27 mouse cellular contexts compared by ENCODE assay signal in genomic region chr6:98983311-98983838, GRCm38 (mm10).
A peak's percentile ranks its signal among the peaks of the same experiment; 100 is the strongest.
DNase-seq lines count a peak whose midpoint lies in the region; ATAC-seq and TF ChIP-seq lines count a peak whose summit lies in the region.
"Had no signal": no experiment of that assay in that cellular context is flagged by ENCODE, and none has a peak within 500 bp of the region (broad histone marks: within the 10 kb centered on the region; RNA-seq: fewer than 3 reads in every experiment).

No protein-coding gene starts in this region.

- peak; percentile 56 for DNase-seq in heart, adult 11 months
- DNase-seq in liver, postnatal 0 days: no peak
- DNase-seq in left cerebral cortex, adult 18-20 months (ENCODE audit: low spot score in 2 of 2): no peak
- DNase-seq in layer of hippocampus, postnatal 36 days: no peak
- DNase-seq: adrenal gland, adult 2 months; adrenal gland, postnatal 14 days; cerebellum, adult 11 months; cerebellum, adult 2 months; cerebellum, adult 9-11 months; cerebellum, postnatal 25 days; embryo, embryonic 11 days; gastrocnemius, postnatal 25 days; heart, adult 2 months; heart, postnatal 14 days; heart, postnatal 4 days had no signal

- no peak for TF ChIP-seq CTCF in liver, postnatal 0 days (IDR thresholded peaks at IDR 0.05; ENCODE audit: low read depth)

- ATAC-seq in heart, embryonic 11.5 days (replicated peaks; ENCODE audit: insufficient number of reproducible peaks, low FRiP score, low TSS enrichment): no peak
- ATAC-seq in liver, embryonic 12.5 days: peak; percentile 40
- ATAC-seq in liver, postnatal 0 days: no peak
- ATAC-seq in common myeloid progenitor, adult 5-6 weeks (replicated peaks; ENCODE audit: low read depth, poor library complexity, severe bottlenecking): peak; percentile 19; the same call in 1 of the 2 replicates
- ATAC-seq in megakaryocyte progenitor cell, adult 5-6 weeks (replicated peaks; ENCODE audit: poor library complexity): peak; percentile 57
- ATAC-seq: forebrain, embryonic 15.5 days; hindbrain, postnatal 0 days had no signal

- H3K9me3 ChIP-seq in heart, embryonic 11.5 days (replicated peaks; ENCODE audit: control insufficient read depth, low read length): no peaks in the 10 kb centered on the region
- H3K9me3 ChIP-seq in liver, embryonic 12.5 days (replicated peaks): no peaks in the 10 kb centered on the region
- H3K9me3 ChIP-seq in liver, postnatal 0 days (ENCODE audit: low read length): no peaks in the 10 kb centered on the region
- H3K9me3 ChIP-seq: embryonic facial prominence, embryonic 10.5 days; embryonic facial prominence, embryonic 13.5 days; forebrain, embryonic 12.5 days; forebrain, embryonic 15.5 days; heart, embryonic 13.5 days had no signal

- peaks cover 12% of the 10 kb centered on the region for H3K4me1 ChIP-seq in heart, embryonic 11.5 days (ENCODE audit: control insufficient read depth, insufficient read depth, low read length)
- peaks cover 40% of the 10 kb centered on the region for H3K4me1 ChIP-seq in liver, embryonic 12.5 days
- H3K4me1 ChIP-seq in liver, postnatal 0 days (ENCODE audit: insufficient read depth): peaks cover 23% of the 10 kb centered on the region
- H3K4me1 ChIP-seq: embryonic facial prominence, embryonic 10.5 days; forebrain, embryonic 12.5 days; forebrain, embryonic 15.5 days had no signal

- no peak overlapping the region for H3K4me2 ChIP-seq in heart, embryonic 11.5 days
- H3K4me2 ChIP-seq in liver, embryonic 12.5 days: no peak overlapping the region
- H3K4me2 ChIP-seq in liver, postnatal 0 days (ENCODE audit: low read depth, low read length): no peak overlapping the region
- H3K4me2 ChIP-seq: embryonic facial prominence, embryonic 13.5 days; forebrain, embryonic 12.5 days; forebrain, embryonic 15.5 days; heart, embryonic 13.5 days; hindbrain, embryonic 14.5 days had no signal

- no peak overlapping the region for H3K4me3 ChIP-seq in heart, embryonic 11.5 days (ENCODE audit: low read depth, low read length)
- H3K4me3 ChIP-seq in liver, embryonic 12.5 days: no peak overlapping the region
- no peak overlapping the region for H3K4me3 ChIP-seq in liver, postnatal 0 days (ENCODE audit: low read depth, low read length)
- H3K4me3 ChIP-seq: embryonic facial prominence, embryonic 10.5 days; embryonic facial prominence, embryonic 13.5 days; erythroblast, embryonic 14.5 days; forebrain, embryonic 12.5 days; forebrain, embryonic 15.5 days; heart, adult 2 months; heart, embryonic 13.5 days had no signal

- no peaks in the 10 kb centered on the region for H3K36me3 ChIP-seq in heart, embryonic 11.5 days (ENCODE audit: control insufficient read depth, insufficient read depth, low read length)
- no peaks in the 10 kb centered on the region for H3K36me3 ChIP-seq in liver, embryonic 12.5 days
- H3K36me3 ChIP-seq in liver, postnatal 0 days (replicated peaks; ENCODE audit: insufficient read depth, low read length): no peaks in the 10 kb centered on the region
- H3K36me3 ChIP-seq: embryonic facial prominence, embryonic 13.5 days; forebrain, embryonic 12.5 days; forebrain, embryonic 15.5 days had no signal

- no peak for TF ChIP-seq EP300 in liver, postnatal 0 days (IDR thresholded peaks at IDR 0.05; ENCODE audit: low read depth)

- WGBS in heart, embryonic 11.5 days (ENCODE audit: insufficient replicate concordance): 67% methylated on average over 3 of the region's 3 CpGs
- WGBS in liver, embryonic 12.5 days (ENCODE audit: insufficient replicate concordance): 29% methylated on average over 3 of the region's 3 CpGs
- 56% methylated on average over 3 of the region's 3 CpGs for WGBS in liver, postnatal 0 days (ENCODE audit: insufficient replicate concordance)

- H3K9ac ChIP-seq in heart, embryonic 11.5 days (ENCODE audit: low read depth, low read length): no peak overlapping the region
- H3K9ac ChIP-seq in liver, embryonic 12.5 days: no peak overlapping the region
- no peak overlapping the region for H3K9ac ChIP-seq in liver, postnatal 0 days (replicated peaks)
- H3K9ac ChIP-seq: embryonic facial prominence, embryonic 13.5 days; forebrain, embryonic 12.5 days; forebrain, embryonic 15.5 days; heart, embryonic 13.5 days; hindbrain, embryonic 14.5 days had no signal

- no peaks in the 10 kb centered on the region for H3K27me3 ChIP-seq in heart, embryonic 11.5 days (ENCODE audit: control insufficient read depth, insufficient read depth, low read length)
- no peaks in the 10 kb centered on the region for H3K27me3 ChIP-seq in liver, embryonic 12.5 days (replicated peaks)
- no peaks in the 10 kb centered on the region for H3K27me3 ChIP-seq in liver, postnatal 0 days (ENCODE audit: insufficient read depth, low read length)
- H3K27me3 ChIP-seq: embryonic facial prominence, embryonic 13.5 days; forebrain, embryonic 12.5 days; forebrain, embryonic 15.5 days; heart, embryonic 13.5 days had no signal

- H3K27ac ChIP-seq in heart, embryonic 11.5 days (ENCODE audit: low read depth, low read length): no peak overlapping the region
- H3K27ac ChIP-seq in liver, embryonic 12.5 days: no peak overlapping the region
- no peak overlapping the region for H3K27ac ChIP-seq in liver, postnatal 0 days (ENCODE audit: low read depth)
- H3K27ac ChIP-seq: embryonic facial prominence, embryonic 10.5 days; embryonic facial prominence, embryonic 13.5 days; forebrain, embryonic 12.5 days; forebrain, embryonic 15.5 days; heart, adult 2 months; hindbrain, embryonic 14.5 days; hindbrain, postnatal 0 days had no signal

Comparison
In these comparisons a context has a peak if more than half of its experiments do, and no peak if none do; other contexts are left out.
1. ATAC-seq: peak in liver, embryonic 12.5 days (single experiment), common myeloid progenitor, adult 5-6 weeks (single experiment) and megakaryocyte progenitor cell, adult 5-6 weeks (single experiment); none in heart, embryonic 11.5 days (single experiment) and liver, postnatal 0 days (single experiment).